Mouse (Mus musculus) layer of hippocampus, adult 18-20 months (tissue): Measurements from ENCODE around the gene Ggcx. TPM values are rescaled to one million over a fixed set of nuclear protein-coding genes. Genes with fewer than 3 reads are reported as not detected.
A peak's percentile ranks its signal among the peaks of the same experiment; 100 is the strongest.

ENCODE experiments used
- DNase-seq, 2 experiments: peaks; one replicate each; pipeline ENCODE4 v3.0.0; 2022; ENCODE audit warnings: low spot score in 2 of 2
- total RNA-seq, 2 experiments: library from RNA; stranded (reverse); gene quantifications; 2 replicates each; pipeline ENCODE4 v1.2.3; 2021

Ggcx gene
- total RNA-seq, 2 experiments from 2014 or later = 21.7 to 23.3 TPM

- DNase-seq = no peak
Measured at GRCm38 (mm10) chr6:72386561-72386960, 27.5 kb upstream of the Ggcx start.

GRCm38 (mm10) chr6:72387816-72388215, 26.3 kb upstream of the Ggcx start:
- DNase-seq = no peak

- no peak for DNase-seq
Measured at GRCm38 (mm10) chr6:72388266-72388665, 25.8 kb upstream of the Ggcx start.

GRCm38 (mm10) chr6:72388791-72389329, 25.2 kb upstream of the Ggcx start:
- DNase-seq = no peak

GRCm38 (mm10) chr6:72389471-72389940, 24.6 kb upstream of the Ggcx start:
- no peak for DNase-seq

- peak; percentile 32 to 49 for DNase-seq
Measured at GRCm38 (mm10) chr6:72389941-72390771, 24.0 kb upstream of the Ggcx start, which contains the start of gene Vamp8. Gene Vamp8, minus strand, starts transcription at chr6:72390703.

GRCm38 (mm10) chr6:72390795-72391521, 23.1 kb upstream of the Ggcx start:
- DNase-seq = no peak

- no peak for DNase-seq
Measured at GRCm38 (mm10) chr6:72392341-72392740, 21.8 kb upstream of the Ggcx start.

GRCm38 (mm10) chr6:72396837-72397251, 17.3 kb upstream of the Ggcx start:
- DNase-seq = no peak

GRCm38 (mm10) chr6:72399967-72400366, 14.1 kb upstream of the Ggcx start:
- DNase-seq = no peak

- DNase-seq = peak; percentile 26 to 85
Measured at GRCm38 (mm10) chr6:72401875-72402274, 12.2 kb upstream of the Ggcx start.

GRCm38 (mm10) chr6:72405356-72405755, 8.8 kb upstream of the Ggcx start:
- no peak for DNase-seq

GRCm38 (mm10) chr6:72407119-72407518, 7.0 kb upstream of the Ggcx start:
- peak; percentile 63 to 89 for DNase-seq

- DNase-seq = peak in 1 of 2 experiments; percentile 78
Measured at GRCm38 (mm10) chr6:72409567-72409966, 4.5 kb upstream of the Ggcx start.

- no peak for DNase-seq
Measured at GRCm38 (mm10) chr6:72410003-72410402, 4.1 kb upstream of the Ggcx start.

- no peak for DNase-seq
Measured at GRCm38 (mm10) chr6:72410518-72410917, 3.6 kb upstream of the Ggcx start.

- DNase-seq = no peak
Measured at GRCm38 (mm10) chr6:72415181-72415580, 1.1 kb downstream of the Ggcx start.

- DNase-seq = no peak
Measured at GRCm38 (mm10) chr6:72415964-72416772, 2.1 kb downstream of the Ggcx start.

GRCm38 (mm10) chr6:72418279-72418678, 4.2 kb downstream of the Ggcx start:
- no peak for DNase-seq

- no peak for DNase-seq
Measured at GRCm38 (mm10) chr6:72419806-72420205, 5.7 kb downstream of the Ggcx start.

GRCm38 (mm10) chr6:72420901-72421300, 6.8 kb downstream of the Ggcx start:
- no peak for DNase-seq
